Mouse (Mus musculus): ENCODE results near the gene Bach1. TPM values are rescaled to one million over a fixed set of nuclear protein-coding genes. Genes with fewer than 3 reads are reported as not detected.

The Bach1 gene
- polyA plus RNA-seq, 1 experiment, result 7.6 TPM

GRCm38 (mm10) chr16:87774398-87774797, 75.7 kb downstream of the Bach1 start:
- H3K36me3 ChIP-seq (ENCODE audit: control insufficient read depth, insufficient read depth, low read length), result no peaks in the 10 kb centered on the region
- WGBS, result 71% methylated on average over 3 of the region's 3 CpGs
- no peak overlapping the region for H3K27ac ChIP-seq (ENCODE audit: insufficient read depth, low read length)
- H3K4me3 ChIP-seq (ENCODE audit: extremely low read depth, insufficient read depth, insufficient read length), result no peak overlapping the region
- no peaks in the 10 kb centered on the region for H3K4me1 ChIP-seq (ENCODE audit: control insufficient read depth, insufficient read depth, insufficient read length)
- TF ChIP-seq POLR2A (IDR thresholded peaks at IDR 0.05; ENCODE audit: low read depth, low read length) (no peak), CTCF (IDR thresholded peaks at IDR 0.05; ENCODE audit: extremely low read depth, insufficient read depth, insufficient read length, insufficient replicate concordance) (no peak)
- H3K27me3 ChIP-seq (ENCODE audit: control insufficient read depth, insufficient read depth, low read length), result no peaks in the 10 kb centered on the region
- peak in 1 of 2 experiments; percentile 36 for DNase-seq (ENCODE audit: low read depth in 1 of 2, low spot score in 2 of 2)

DNA sequence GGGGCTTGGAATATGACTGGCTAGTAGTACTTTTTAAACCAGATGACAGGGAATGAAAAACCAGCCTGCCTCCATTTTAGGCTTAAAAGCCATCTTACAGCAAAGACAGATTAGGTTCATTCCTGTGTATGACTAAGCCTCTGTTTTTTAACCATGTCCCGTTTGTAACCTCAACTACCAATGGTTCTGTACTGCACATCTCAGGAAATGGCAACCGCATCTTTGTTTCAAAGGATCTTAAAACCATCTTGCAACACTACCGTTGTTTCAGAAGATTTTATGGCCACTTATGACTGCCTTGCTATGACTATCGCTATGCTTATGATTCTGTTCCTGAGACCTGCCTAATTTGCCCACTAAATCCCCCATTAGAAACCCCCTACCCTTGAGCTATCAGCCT, 78.6 kb downstream of the Bach1 start:
- no peak for DNase-seq (ENCODE audit: low read depth in 1 of 2, low spot score in 2 of 2)
- H3K4me1 ChIP-seq (ENCODE audit: control insufficient read depth, insufficient read depth, insufficient read length), result no peaks in the 10 kb centered on the region
- no peaks in the 10 kb centered on the region for H3K36me3 ChIP-seq (ENCODE audit: control insufficient read depth, insufficient read depth, low read length)
- H3K27ac ChIP-seq (ENCODE audit: insufficient read depth, low read length), result no peak overlapping the region
- H3K27me3 ChIP-seq (ENCODE audit: control insufficient read depth, insufficient read depth, low read length), result no peaks in the 10 kb centered on the region
- WGBS, result 49% methylated on average over 4 of the region's 4 CpGs
- TF ChIP-seq POLR2A (IDR thresholded peaks at IDR 0.05; ENCODE audit: low read depth, low read length) (no peak), CTCF (IDR thresholded peaks at IDR 0.05; ENCODE audit: extremely low read depth, insufficient read depth, insufficient read length, insufficient replicate concordance) (no peak)
- H3K4me3 ChIP-seq (ENCODE audit: extremely low read depth, insufficient read depth, insufficient read length), result no peak overlapping the region

GRCm38 (mm10) chr16:87781637-87782036, 82.9 kb downstream of the Bach1 start:
- Histone ChIP-seq H3K4me1 (ENCODE audit: control insufficient read depth, insufficient read depth, insufficient read length) (no peaks in the 10 kb centered on the region), H3K36me3 (ENCODE audit: control insufficient read depth, insufficient read depth, low read length) (no peaks in the 10 kb centered on the region), H3K4me3 (ENCODE audit: extremely low read depth, insufficient read depth, insufficient read length) (no peak overlapping the region), H3K27me3 (ENCODE audit: control insufficient read depth, insufficient read depth, low read length) (no peaks in the 10 kb centered on the region), H3K27ac (ENCODE audit: insufficient read depth, low read length) (no peak overlapping the region)
- WGBS, result 85% methylated on average over 7 of the region's 7 CpGs
- TF ChIP-seq POLR2A (IDR thresholded peaks at IDR 0.05; ENCODE audit: low read depth, low read length) (no peak), CTCF (IDR thresholded peaks at IDR 0.05; ENCODE audit: extremely low read depth, insufficient read depth, insufficient read length, insufficient replicate concordance) (no peak)
- DNase-seq (ENCODE audit: low read depth in 1 of 2, low spot score in 2 of 2), result no peak

Other genes starting within 250 kb of the Bach1 start
- 8.9 and 15.6 TPM in 2 replicates for gene Usp16, start 244.2 kb upstream of the Bach1 start, polyA plus RNA-seq (2012; rRNA removed)
- gene Cct8, start 203.1 kb upstream of the Bach1 start, polyA plus RNA-seq (2012; rRNA removed), result 14.5 and 15.0 TPM in 2 replicates
- 0.69 and 0.78 TPM in 2 replicates for gene Map3k7cl, start 145.6 kb upstream of the Bach1 start, polyA plus RNA-seq (2012; rRNA removed)

All from spleen, adult 2 months (tissue).